9 mouse cellular contexts compared by ENCODE assay signal in the genomic region with DNA sequence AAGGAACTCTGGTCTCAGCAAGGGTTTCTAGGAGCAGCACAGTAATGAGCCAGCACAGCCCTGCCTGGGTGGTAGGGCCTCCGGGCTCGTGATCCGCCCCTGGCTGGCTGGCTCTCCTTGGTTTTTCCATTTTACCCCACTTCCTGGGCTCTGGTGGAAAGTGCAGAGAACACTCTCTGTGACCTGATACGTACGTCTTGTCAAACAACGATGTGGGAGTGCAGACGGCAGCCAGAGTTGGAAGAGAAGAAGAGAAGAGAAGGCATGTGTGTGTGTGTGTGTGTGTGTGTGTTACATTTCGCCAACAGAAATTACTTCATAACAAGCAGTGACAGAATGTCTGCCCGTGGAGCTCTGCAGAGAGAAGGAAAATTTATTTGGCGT.
DNase-seq lines count a peak whose midpoint lies in the region; ATAC-seq lines count a peak whose summit lies in the region.
"Had no signal": no experiment of that assay in that cellular context is flagged by ENCODE, and none has a peak within 500 bp of the region (broad histone marks: within the 10 kb centered on the region; RNA-seq: fewer than 3 reads in every experiment).

No protein-coding gene starts in this region.

- H3K27ac ChIP-seq in lung, embryonic 15.5 days: peak overlapping the region; percentile 93
- H3K27ac ChIP-seq: neural tube, embryonic 12.5 days had no signal

- H3K9me3 ChIP-seq in lung, embryonic 15.5 days: no peaks in the 10 kb centered on the region
- H3K9me3 ChIP-seq: neural tube, embryonic 12.5 days had no signal

- H3K36me3 ChIP-seq in lung, embryonic 15.5 days: no peaks in the 10 kb centered on the region
- H3K36me3 ChIP-seq: neural tube, embryonic 12.5 days had no signal

- DNase-seq in heart, adult 11 months: peak; percentile 94
- no peak for DNase-seq in heart, postnatal 25 days (ENCODE audit: low spot score)
- peak; percentile 30 to 47 for DNase-seq in heart, postnatal 36 days
- no peak for DNase-seq in layer of hippocampus, adult 8-10 months (ENCODE audit: low spot score in 2 of 2)
- no peak for DNase-seq in thymus, postnatal 25 days
- no peak for DNase-seq in thymus, postnatal 0 days (ENCODE audit: low spot score)

- 0 out of 2 replicates have a peak, but pooled peaks have one; percentile 12 for ATAC-seq in common myeloid progenitor, adult 5-6 weeks (replicated peaks; ENCODE audit: low read depth, poor library complexity, severe bottlenecking)
- ATAC-seq in lung, embryonic 15.5 days (ENCODE audit: borderline replicate concordance, extremely low read depth, low FRiP score, low TSS enrichment): peak; percentile 92

- H3K4me2 ChIP-seq in lung, embryonic 15.5 days: peak overlapping the region; percentile 33; the same call in 1 of the 2 replicates
- H3K4me2 ChIP-seq: neural tube, embryonic 12.5 days had no signal

- no peaks in the 10 kb centered on the region for H3K27me3 ChIP-seq in lung, embryonic 15.5 days
- H3K27me3 ChIP-seq: neural tube, embryonic 12.5 days had no signal

- H3K4me3 ChIP-seq in lung, embryonic 15.5 days: no peak overlapping the region
- H3K4me3 ChIP-seq: neural tube, embryonic 12.5 days had no signal

- peaks cover 34% of the 10 kb centered on the region for H3K4me1 ChIP-seq in lung, embryonic 15.5 days

- H3K9ac ChIP-seq in lung, embryonic 15.5 days: no peak overlapping the region
- H3K9ac ChIP-seq: neural tube, embryonic 12.5 days had no signal

- intact Hi-C loops in heart, postnatal 25 days (cut with DNase I): loop anchor here (5.0 kb wide), 2 partner anchors 98 to 107 kb away; partner anchors contain the start of gene Map4k3
- intact Hi-C loops in heart, postnatal 36 days (cut with DNase I): loop anchor here (5.0 kb wide), 3 partner anchors 98 to 157 kb away; partner anchors contain the start of gene Map4k3

- whole genome bisulfite sequencing in lung, embryonic 15.5 days: 13% methylated on average over 10 of the region's 10 CpGs

Comparison
In these comparisons a context has a peak if more than half of its experiments do, and no peak if none do; other contexts are left out.
1. DNase-seq: peak in heart, adult 11 months (single experiment) and heart, postnatal 36 days (2 of 2); none in heart, postnatal 25 days (single experiment), layer of hippocampus, adult 8-10 months (0 of 2), thymus, postnatal 25 days (single experiment) and thymus, postnatal 0 days (single experiment).